Mouse (Mus musculus): ENCODE results near the gene Lyve1. TPM values are rescaled to one million over a fixed set of nuclear protein-coding genes. Genes with fewer than 3 reads are reported as not detected.
A peak's percentile ranks its signal among the peaks of the same experiment; 100 is the strongest.

Lyve1 gene
- total and polyA plus RNA-seq, 3 experiments = not detected

DNA sequence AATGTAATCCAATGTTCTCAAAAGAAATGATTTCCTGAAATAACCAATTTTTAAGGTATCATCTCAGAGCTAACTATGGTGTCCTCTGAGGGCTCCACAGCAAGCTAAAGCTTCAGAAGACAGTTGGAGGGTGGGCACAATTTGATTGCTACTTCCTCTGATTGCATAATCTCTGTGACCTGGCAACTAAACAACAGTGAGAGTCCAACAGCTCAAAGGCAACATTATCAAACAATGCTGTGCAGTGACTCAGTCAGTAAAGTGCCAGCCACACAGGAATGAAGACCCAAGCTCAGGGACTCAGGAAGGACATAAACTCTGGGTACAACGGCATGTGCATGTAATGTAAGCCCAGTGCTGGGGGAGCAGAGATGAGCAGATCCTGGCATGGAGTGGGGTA, 30.0 kb downstream of the Lyve1 start:
- peak; percentile 28 for DNase-seq (ENCODE audit: low read depth, low spot score)
- no peak overlapping the region for H3K27ac ChIP-seq (ENCODE audit: control insufficient read depth, low read depth, low read length)
- H3K4me3 ChIP-seq (ENCODE audit: control insufficient read depth in 1 of 2, insufficient read depth in 1 of 2, low read depth in 2 of 2, low read length in 2 of 2) = no peak overlapping the region
- H3K4me1 ChIP-seq (ENCODE audit: control insufficient read depth in 1 of 2, insufficient read depth in 2 of 2, low read length in 2 of 2) = peaks cover 0 to 3% of the 10 kb centered on the region in 2 experiments; a peak in 1 of 4 replicates
- H3K9me3 ChIP-seq (replicated peaks; ENCODE audit: insufficient read depth, low read length) = no peaks in the 10 kb centered on the region
- H3K79me2 ChIP-seq (ENCODE audit: control insufficient read depth, insufficient read depth, low read length, poor library complexity) = no peaks in the 10 kb centered on the region
- no peaks in the 10 kb centered on the region for H3K27me3 ChIP-seq (ENCODE audit: control insufficient read depth in 1 of 2, insufficient read depth in 2 of 2, low read length in 2 of 2)
- TF ChIP-seq ZMIZ1 (IDR thresholded peaks at IDR 0.05; ENCODE audit: low read depth, low read length) (no peak), ETS1 (IDR thresholded peaks at IDR 0.05; ENCODE audit: low read depth, low read length) (no peak), NRF1 (IDR thresholded peaks at IDR 0.05; ENCODE audit: insufficient read depth, low read depth, low read length, poor library complexity, severe bottlenecking) (no peak), MXI1 (IDR thresholded peaks at IDR 0.05; ENCODE audit: low read depth, low read length) (no peak), MYC (IDR thresholded peaks at IDR 0.05; ENCODE audit: low read depth, low read length) (no peak)
- peaks cover 0 to 11% of the 10 kb centered on the region in 2 experiments; a peak in 3 of 4 replicates for H3K36me3 ChIP-seq (ENCODE audit: control insufficient read depth in 1 of 2, insufficient read depth in 2 of 2, low read length in 2 of 2)
- no peak overlapping the region for H3K9ac ChIP-seq (ENCODE audit: control insufficient read depth, low read depth, low read length, poor library complexity, severe bottlenecking)

DNA sequence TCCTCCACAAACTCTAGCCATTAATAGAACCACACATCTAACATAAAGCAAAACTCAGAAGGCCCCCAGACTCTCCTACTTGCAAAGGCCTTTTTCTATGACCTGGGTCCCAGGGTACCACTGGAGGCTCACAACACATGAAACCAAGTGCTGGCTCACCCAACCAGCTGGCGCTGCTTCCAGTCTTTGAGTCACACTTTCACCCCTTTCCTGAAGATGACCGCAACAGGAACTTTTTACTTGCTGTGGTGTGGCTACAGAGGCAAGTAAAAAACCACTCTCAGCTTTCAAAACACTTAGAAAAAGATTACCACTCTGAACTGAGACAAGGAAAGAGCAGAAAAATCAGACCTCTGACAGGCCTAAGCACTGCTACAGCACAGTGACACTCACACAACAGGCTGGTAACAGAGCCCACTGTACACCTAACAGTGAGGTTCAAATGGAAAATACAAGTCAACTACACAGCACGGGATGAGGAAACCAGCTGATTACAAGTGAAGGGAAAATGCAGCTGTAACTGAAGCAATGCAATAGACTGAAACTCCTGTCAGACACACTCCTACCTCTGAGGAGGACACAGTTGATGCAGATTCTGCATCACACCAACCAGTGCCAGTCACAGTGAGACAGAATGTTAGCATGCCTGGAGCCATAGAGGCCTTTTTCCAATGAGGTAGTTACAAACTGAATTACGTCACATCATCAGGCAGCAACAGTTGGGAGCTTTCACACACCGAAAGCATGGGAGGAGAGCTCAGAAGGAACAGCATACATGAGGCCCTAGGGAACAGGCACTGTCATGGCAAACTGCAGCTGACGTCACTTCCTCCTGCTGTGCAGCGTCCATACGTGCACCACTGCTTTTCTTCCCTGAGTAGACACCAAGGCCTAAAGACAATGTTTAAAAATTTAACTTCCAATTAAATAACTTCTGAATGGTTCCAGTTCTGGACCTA, 38.8 kb downstream of the Lyve1 start:
- Histone ChIP-seq H3K9ac (ENCODE audit: control insufficient read depth, low read depth, low read length, poor library complexity, severe bottlenecking) (no peak overlapping the region), H3K27me3 (ENCODE audit: control insufficient read depth in 1 of 2, insufficient read depth in 2 of 2, low read length in 2 of 2) (no peaks in the 10 kb centered on the region), H3K9me3 (replicated peaks; ENCODE audit: insufficient read depth, low read length) (no peaks in the 10 kb centered on the region), H3K4me3 (ENCODE audit: control insufficient read depth in 1 of 2, insufficient read depth in 1 of 2, low read depth in 2 of 2, low read length in 2 of 2) (no peak overlapping the region), H3K4me1 (ENCODE audit: control insufficient read depth in 1 of 2, insufficient read depth in 2 of 2, low read length in 2 of 2) (peaks cover 15 to 19% of the 10 kb centered on the region in 2 experiments), H3K79me2 (ENCODE audit: control insufficient read depth, insufficient read depth, low read length, poor library complexity) (no peaks in the 10 kb centered on the region), H3K27ac (ENCODE audit: control insufficient read depth, low read depth, low read length) (no peak overlapping the region), H3K36me3 (ENCODE audit: control insufficient read depth in 1 of 2, insufficient read depth in 2 of 2, low read length in 2 of 2) (peaks cover 8 to 21% of the 10 kb centered on the region in 2 experiments)
- DNase-seq (ENCODE audit: low read depth, low spot score) = no peak
- TF ChIP-seq CHD2 (IDR thresholded peaks at IDR 0.05; ENCODE audit: low read length) = no peak
- TF ChIP-seq GATA1 (IDR thresholded peaks at IDR 0.05; ENCODE audit: low read depth, low read length) = no peak
- no peak for TF ChIP-seq USF2 (IDR thresholded peaks at IDR 0.05; ENCODE audit: borderline replicate concordance in 1 of 2, insufficient read depth in 1 of 2, low read depth in 1 of 2, low read length in 2 of 2)
- TF ChIP-seq MEF2A (IDR thresholded peaks at IDR 0.05; ENCODE audit: extremely low read depth, insufficient replicate concordance, low read depth, low read length, poor library complexity, severe bottlenecking) = no peak
- peak; percentile 2; the same call in 1 of the 2 replicates for TF ChIP-seq MAX (IDR thresholded peaks at IDR 0.05; ENCODE audit: low read length)
- no peak for TF ChIP-seq JUND (IDR thresholded peaks at IDR 0.05; ENCODE audit: low read depth, low read length)

DNA sequence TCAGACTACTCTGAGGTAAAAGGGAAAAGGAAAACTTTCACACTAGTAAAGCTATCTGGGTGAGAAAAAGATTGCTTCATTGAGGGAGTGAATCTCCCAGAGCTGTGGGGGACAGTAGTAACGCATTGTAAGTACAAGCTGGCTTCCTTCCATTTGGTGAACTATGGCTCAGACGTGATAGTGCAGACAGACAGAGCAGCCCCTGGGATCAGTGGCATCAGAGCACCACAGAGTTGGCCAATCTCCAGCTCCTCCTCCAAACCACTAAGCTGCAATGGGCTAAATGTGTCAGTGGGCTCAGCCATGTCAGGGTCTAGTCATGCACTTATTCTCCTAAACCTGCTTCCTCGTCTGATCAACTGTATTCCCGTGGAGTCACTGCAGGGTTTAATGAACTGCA, 39.4 kb downstream of the Lyve1 start:
- Histone ChIP-seq H3K9me3 (replicated peaks; ENCODE audit: insufficient read depth, low read length) (no peaks in the 10 kb centered on the region), H3K4me3 (ENCODE audit: control insufficient read depth in 1 of 2, insufficient read depth in 1 of 2, low read depth in 2 of 2, low read length in 2 of 2) (no peak overlapping the region), H3K27me3 (ENCODE audit: control insufficient read depth in 1 of 2, insufficient read depth in 2 of 2, low read length in 2 of 2) (no peaks in the 10 kb centered on the region), H3K4me1 (ENCODE audit: control insufficient read depth in 1 of 2, insufficient read depth in 2 of 2, low read length in 2 of 2) (peaks cover 19 to 24% of the 10 kb centered on the region in 2 experiments), H3K9ac (ENCODE audit: control insufficient read depth, low read depth, low read length, poor library complexity, severe bottlenecking) (no peak overlapping the region), H3K79me2 (ENCODE audit: control insufficient read depth, insufficient read depth, low read length, poor library complexity) (no peaks in the 10 kb centered on the region), H3K36me3 (ENCODE audit: control insufficient read depth in 1 of 2, insufficient read depth in 2 of 2, low read length in 2 of 2) (peaks cover 8 to 27% of the 10 kb centered on the region in 2 experiments), H3K27ac (ENCODE audit: control insufficient read depth, low read depth, low read length) (peak overlapping the region; percentile 33)
- peak; percentile 91 for DNase-seq (ENCODE audit: low read depth, low spot score)
- TF ChIP-seq MAFK (IDR thresholded peaks at IDR 0.05; ENCODE audit: borderline replicate concordance, low read depth, low read length) = no peak
- TF ChIP-seq ETS1 (IDR thresholded peaks at IDR 0.05; ENCODE audit: low read depth, low read length) = peak; percentile 70
- TF ChIP-seq JUND (IDR thresholded peaks at IDR 0.05; ENCODE audit: low read depth, low read length) = no peak
- no peak for TF ChIP-seq MEF2A (IDR thresholded peaks at IDR 0.05; ENCODE audit: extremely low read depth, insufficient replicate concordance, low read depth, low read length, poor library complexity, severe bottlenecking)
- TF ChIP-seq CHD2 (IDR thresholded peaks at IDR 0.05; ENCODE audit: low read length) = no peak
- TF ChIP-seq E2F4 (IDR thresholded peaks at IDR 0.05; ENCODE audit: borderline replicate concordance, low read depth, low read length) = no peak
- TF ChIP-seq UBTF (IDR thresholded peaks at IDR 0.05; ENCODE audit: borderline replicate concordance, insufficient read depth, low read depth, low read length) = no peak
- TF ChIP-seq POLR2AphosphoS2 (IDR thresholded peaks at IDR 0.05; ENCODE audit: low read length) = 0 out of 2 replicates have a peak, but pooled peaks have one; percentile 45
- TF ChIP-seq MXI1 (IDR thresholded peaks at IDR 0.05; ENCODE audit: low read depth, low read length) = no peak
- TF ChIP-seq MYC (IDR thresholded peaks at IDR 0.05; ENCODE audit: low read depth, low read length) = no peak
- peak; percentile 55 for TF ChIP-seq TAL1 (IDR thresholded peaks at IDR 0.05; ENCODE audit: low read length)
- no peak for TF ChIP-seq CHD1 (IDR thresholded peaks at IDR 0.05; ENCODE audit: low read depth, low read length)
- no peak for TF ChIP-seq ZNF384 (IDR thresholded peaks at IDR 0.05; ENCODE audit: low read depth, low read length)
- TF ChIP-seq MYB (IDR thresholded peaks at IDR 0.05; ENCODE audit: low read depth, low read length) = no peak
- TF ChIP-seq RAD21 (IDR thresholded peaks at IDR 0.05; ENCODE audit: low read depth, low read length) = no peak; the same call in 1 of the 2 replicates
- TF ChIP-seq NRF1 (IDR thresholded peaks at IDR 0.05; ENCODE audit: insufficient read depth, low read depth, low read length, poor library complexity, severe bottlenecking) = no peak
- no peak for TF ChIP-seq CTCF (IDR thresholded peaks at IDR 0.05 in 2 of 3, conservative IDR thresholded peaks at IDR 0.05 in 1 of 3; ENCODE audit: control insufficient read depth in 1 of 3, insufficient read depth in 1 of 3, low read depth in 2 of 3, low read length in 3 of 3, poor library complexity in 1 of 3, severe bottlenecking in 1 of 3)

Measured in MEL (cell line).